Mouse (Mus musculus): ENCODE measurements around the gene Myo16. TPM values are rescaled to one million over a fixed set of nuclear protein-coding genes. Genes with fewer than 3 reads are reported as not detected.

The Myo16 gene
- polyA plus RNA-seq, 1 experiment from 2014 or later = 4.1 TPM

DNA sequence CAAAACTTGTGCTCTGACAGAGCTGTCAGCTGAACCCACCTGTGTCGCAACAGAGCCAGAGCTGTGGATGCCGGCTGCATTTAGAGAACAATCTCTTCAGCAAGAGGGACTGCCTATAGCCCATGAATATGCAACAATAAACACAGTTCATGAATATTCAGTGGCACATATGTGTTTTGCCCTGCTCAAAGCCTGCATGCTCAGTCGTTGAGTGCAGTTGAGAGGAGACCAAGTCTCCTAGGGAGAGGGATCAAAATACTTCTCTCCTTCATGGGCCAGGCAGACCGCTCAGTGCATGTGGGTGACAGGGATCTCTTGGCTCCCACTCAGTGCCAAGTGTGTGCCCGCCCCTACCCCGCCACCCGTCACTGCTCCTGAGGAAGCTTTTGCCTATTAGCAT, 265.3 kb downstream of the Myo16 start:
- H3K4me1 ChIP-seq = peaks cover 27% of the 10 kb centered on the region
- no peaks in the 10 kb centered on the region for H3K27me3 ChIP-seq
- no peak overlapping the region for H3K9ac ChIP-seq (replicated peaks)
- no peak overlapping the region for H3K4me2 ChIP-seq (replicated peaks)
- peak; percentile 88 for ATAC-seq (replicated peaks)
- H3K36me3 ChIP-seq = no peaks in the 10 kb centered on the region
- WGBS = 23% methylated on average over 7 of the region's 7 CpGs
- no peaks in the 10 kb centered on the region for H3K9me3 ChIP-seq
- H3K4me3 ChIP-seq = no peak overlapping the region
- peak overlapping the region; percentile 80 for H3K27ac ChIP-seq (replicated peaks)

DNA sequence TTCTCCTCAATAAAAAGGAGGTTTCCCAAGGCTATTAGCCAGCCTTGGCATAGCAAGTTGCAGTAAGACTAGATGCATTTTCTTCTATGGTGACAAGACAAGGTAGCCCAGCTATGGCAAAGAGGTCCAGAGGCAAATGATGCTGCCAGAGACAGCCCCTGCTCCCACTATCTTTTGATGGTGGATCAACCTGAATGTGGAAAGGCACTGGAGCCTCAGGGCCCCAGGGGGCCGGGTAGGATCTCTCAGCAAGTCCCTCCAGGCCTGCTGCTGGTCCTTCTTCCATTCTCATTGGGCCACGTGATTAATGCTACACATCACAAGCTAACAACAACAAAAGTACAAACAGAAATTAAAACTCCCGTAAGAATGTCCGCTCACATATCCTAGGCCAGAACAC, 266.0 kb downstream of the Myo16 start:
- Histone ChIP-seq H3K27me3 (no peaks in the 10 kb centered on the region), H3K4me1 (peaks cover 19% of the 10 kb centered on the region), H3K9ac (replicated peaks) (no peak overlapping the region), H3K9me3 (no peaks in the 10 kb centered on the region), H3K27ac (replicated peaks) (peak overlapping the region; percentile 80), H3K4me3 (no peak overlapping the region), H3K4me2 (replicated peaks) (no peak overlapping the region), H3K36me3 (no peaks in the 10 kb centered on the region)
- WGBS = 75% methylated on average over 4 of the region's 4 CpGs
- ATAC-seq (replicated peaks) = no peak

DNA sequence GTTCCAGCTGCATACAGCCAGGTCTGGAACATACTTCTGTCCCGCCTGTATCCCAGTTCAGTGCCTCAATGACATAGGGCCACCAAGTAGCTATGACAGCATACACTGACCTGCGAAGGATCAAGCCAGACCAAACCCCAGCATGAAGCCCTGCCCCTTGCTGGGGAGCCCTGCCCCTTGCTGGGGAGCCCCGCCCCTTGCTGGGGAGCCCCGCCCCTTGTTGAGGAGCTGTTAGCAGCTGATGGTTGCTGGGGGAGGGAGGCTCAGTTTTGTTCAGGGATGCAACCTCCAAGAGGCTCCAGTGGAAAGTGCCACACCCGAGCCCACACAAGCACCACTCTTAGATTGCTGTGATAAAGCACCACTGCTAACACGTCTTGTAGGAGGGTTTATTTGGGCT, 266.8 kb downstream of the Myo16 start:
- Histone ChIP-seq H3K27ac (replicated peaks) (no peak overlapping the region), H3K4me2 (replicated peaks) (no peak overlapping the region), H3K9me3 (no peaks in the 10 kb centered on the region), H3K27me3 (no peaks in the 10 kb centered on the region), H3K4me1 (peaks cover 15% of the 10 kb centered on the region), H3K4me3 (no peak overlapping the region), H3K9ac (replicated peaks) (no peak overlapping the region), H3K36me3 (no peaks in the 10 kb centered on the region)
- ATAC-seq (replicated peaks) = no peak
- 80% methylated on average over 6 of the region's 6 CpGs for WGBS

DNA sequence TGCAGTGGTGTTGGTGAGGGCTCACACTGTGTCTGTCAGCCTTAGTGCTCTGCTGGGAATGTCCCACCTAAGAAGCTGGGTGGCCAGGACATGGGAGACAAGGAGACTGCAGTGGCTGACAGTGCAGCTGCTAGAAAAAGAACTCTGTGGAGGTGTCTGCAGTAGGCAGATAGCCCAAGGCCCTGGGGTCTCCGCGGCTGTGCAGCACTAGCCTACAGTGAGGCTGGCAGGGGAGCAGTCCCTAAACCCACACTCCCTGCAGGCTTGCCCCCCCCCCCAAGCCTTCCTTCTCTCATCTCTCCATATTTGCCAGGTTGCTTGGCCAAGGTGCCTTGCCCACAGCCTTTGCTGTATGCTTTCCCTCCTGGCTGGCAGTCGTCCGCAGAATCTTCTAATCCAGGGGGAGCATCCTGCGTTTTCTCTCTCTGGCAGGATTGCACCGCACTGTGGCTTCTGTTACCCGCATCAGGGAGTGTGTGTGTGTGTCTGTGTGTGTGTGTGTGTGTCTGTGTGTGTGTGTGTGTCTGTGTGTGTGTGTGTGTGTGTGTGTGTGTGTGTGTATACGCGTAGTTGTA, 267.9 kb downstream of the Myo16 start:
- H3K4me3 ChIP-seq = no peak overlapping the region
- no peaks in the 10 kb centered on the region for H3K27me3 ChIP-seq
- no peak overlapping the region for H3K4me2 ChIP-seq (replicated peaks)
- peaks cover 15% of the 10 kb centered on the region for H3K4me1 ChIP-seq
- no peak overlapping the region for H3K27ac ChIP-seq (replicated peaks)
- H3K9me3 ChIP-seq = no peaks in the 10 kb centered on the region
- WGBS = 84% methylated on average over 9 of the region's 9 CpGs
- H3K9ac ChIP-seq (replicated peaks) = no peak overlapping the region
- H3K36me3 ChIP-seq = no peaks in the 10 kb centered on the region
- ATAC-seq (replicated peaks) = no peak

DNA sequence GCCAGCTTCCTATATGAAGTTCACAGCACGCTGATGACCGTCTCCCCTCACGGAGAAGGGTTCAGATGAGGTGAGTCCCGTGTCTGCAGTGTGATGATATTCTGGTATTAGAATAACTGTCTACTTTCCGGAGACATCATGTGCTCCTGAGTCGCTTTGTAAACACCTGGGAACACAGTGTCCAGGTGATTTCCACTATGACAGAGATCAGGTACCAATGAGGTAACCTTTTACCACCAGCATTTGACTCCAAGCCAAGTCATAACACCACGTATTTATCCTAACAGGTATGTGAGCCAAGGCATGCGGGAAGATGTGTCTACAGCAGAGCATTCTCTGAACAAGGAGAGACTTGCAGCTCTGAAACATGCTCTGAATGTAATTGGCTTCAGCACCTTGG, 281.8 kb downstream of the Myo16 start:
- Histone ChIP-seq H3K36me3 (no peaks in the 10 kb centered on the region), H3K4me1 (peaks cover 17% of the 10 kb centered on the region), H3K4me3 (no peak overlapping the region), H3K9me3 (no peaks in the 10 kb centered on the region), H3K9ac (replicated peaks) (no peak overlapping the region), H3K4me2 (replicated peaks) (no peak overlapping the region), H3K27me3 (no peaks in the 10 kb centered on the region), H3K27ac (replicated peaks) (no peak overlapping the region)
- no peak for ATAC-seq (replicated peaks)
- WGBS = 89% methylated on average over 8 of the region's 8 CpGs

DNA sequence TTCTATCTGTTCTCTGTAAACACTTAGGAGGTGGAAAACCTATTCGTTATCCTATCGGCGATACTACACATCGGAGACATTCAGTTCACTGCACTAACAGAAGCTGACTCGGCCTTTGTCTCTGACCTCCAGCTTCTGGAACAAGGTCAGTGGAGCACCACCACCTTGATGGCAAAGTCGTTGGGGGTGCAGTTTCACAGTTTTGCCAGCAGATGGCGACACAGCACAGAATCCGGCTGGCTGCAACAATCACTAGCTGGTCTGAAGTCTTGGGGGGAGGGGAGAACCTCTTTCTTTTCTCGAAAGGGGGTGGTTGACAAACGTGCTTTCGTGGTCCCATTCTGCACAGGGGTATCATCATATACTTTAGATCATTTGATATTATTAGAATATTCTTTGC, 285.1 kb downstream of the Myo16 start:
- H3K4me1 ChIP-seq = peaks cover 17% of the 10 kb centered on the region
- no peak overlapping the region for H3K4me2 ChIP-seq (replicated peaks)
- H3K27ac ChIP-seq (replicated peaks) = no peak overlapping the region
- WGBS = 9% methylated on average over 11 of the region's 11 CpGs
- H3K36me3 ChIP-seq = no peaks in the 10 kb centered on the region
- H3K4me3 ChIP-seq = no peak overlapping the region
- H3K9me3 ChIP-seq = no peaks in the 10 kb centered on the region
- H3K27me3 ChIP-seq = no peaks in the 10 kb centered on the region
- peak; percentile 47; the same call in 1 of the 2 replicates for ATAC-seq (replicated peaks)
- H3K9ac ChIP-seq (replicated peaks) = no peak overlapping the region

DNA sequence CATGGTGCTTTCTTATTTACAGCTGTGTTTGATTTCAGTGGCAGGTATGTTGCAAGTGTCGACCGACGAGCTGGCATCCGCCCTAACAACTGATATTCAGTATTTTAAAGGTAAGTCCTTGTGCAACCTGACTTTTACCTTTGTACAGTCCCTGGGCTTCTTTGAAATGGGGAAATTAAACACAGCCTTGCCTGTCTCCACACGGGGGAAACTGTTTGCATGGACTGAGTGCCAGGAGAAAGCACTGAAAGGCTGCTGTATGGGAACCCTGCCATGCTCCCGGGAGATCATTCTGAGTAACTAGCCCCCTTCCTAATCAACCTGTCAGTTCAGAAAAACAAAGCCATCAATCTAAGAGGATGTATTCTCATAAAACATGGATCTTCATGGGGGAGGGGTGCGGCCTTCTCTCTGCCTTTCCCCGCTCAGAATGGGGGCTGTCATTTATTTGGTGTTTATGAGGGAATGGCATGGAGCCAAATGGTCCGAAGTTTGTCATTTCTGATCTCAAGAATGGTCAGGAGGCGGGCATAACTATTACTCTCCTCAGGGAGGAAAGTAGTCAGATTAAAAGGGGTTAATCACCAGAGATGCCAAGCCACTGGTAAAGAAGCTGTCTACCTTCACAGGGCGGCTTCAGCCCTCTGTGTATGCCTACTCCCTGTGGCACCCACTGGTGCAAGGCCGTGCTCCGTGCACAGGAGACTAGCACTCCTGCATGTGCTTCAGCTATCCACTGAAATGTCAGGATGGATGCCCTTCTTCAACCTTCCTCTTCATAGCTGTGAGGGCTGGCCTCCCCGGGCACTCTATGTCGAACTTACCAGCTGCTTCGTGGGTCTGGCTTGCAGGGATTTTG, 286.1 kb downstream of the Myo16 start:
- H3K4me2 ChIP-seq (replicated peaks) = no peak overlapping the region
- ATAC-seq (replicated peaks) = peak; percentile 66
- 0 out of 2 replicates have a peak overlapping the region, but pooled peaks have one; percentile 12 for H3K27ac ChIP-seq (replicated peaks)
- H3K36me3 ChIP-seq = no peaks in the 10 kb centered on the region
- 52% methylated on average over 16 of the region's 16 CpGs for WGBS
- peaks cover 17% of the 10 kb centered on the region for H3K4me1 ChIP-seq
- no peaks in the 10 kb centered on the region for H3K9me3 ChIP-seq
- no peak overlapping the region for H3K4me3 ChIP-seq
- H3K9ac ChIP-seq (replicated peaks) = no peak overlapping the region
- no peaks in the 10 kb centered on the region for H3K27me3 ChIP-seq

DNA sequence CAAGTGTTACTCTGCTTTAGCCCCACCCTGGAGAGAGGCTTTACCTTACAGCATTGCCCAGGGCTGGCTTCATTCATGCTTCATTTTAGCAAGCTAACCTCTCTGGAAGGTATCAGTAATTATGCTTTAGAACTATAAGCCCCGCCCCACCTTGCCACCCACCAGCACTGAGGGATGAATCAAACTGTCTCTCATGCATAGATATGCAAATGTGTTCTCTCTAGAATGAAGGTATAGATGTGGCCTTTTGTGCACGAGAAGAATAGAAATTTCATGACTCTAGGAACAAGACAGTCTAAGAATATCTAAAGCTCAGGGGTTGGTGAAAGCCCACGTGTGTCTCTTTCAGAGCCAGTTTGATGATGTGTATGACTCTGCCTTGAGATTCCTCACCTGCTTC, 288.9 kb downstream of the Myo16 start:
- ATAC-seq (replicated peaks) = no peak
- 38% methylated on average over 3 of the region's 3 CpGs for WGBS
- no peaks in the 10 kb centered on the region for H3K36me3 ChIP-seq
- no peak overlapping the region for H3K4me2 ChIP-seq (replicated peaks)
- no peak overlapping the region for H3K4me3 ChIP-seq
- H3K27ac ChIP-seq (replicated peaks) = no peak overlapping the region
- peaks cover 17% of the 10 kb centered on the region for H3K4me1 ChIP-seq
- H3K27me3 ChIP-seq = no peaks in the 10 kb centered on the region
- H3K9me3 ChIP-seq = no peaks in the 10 kb centered on the region
- H3K9ac ChIP-seq (replicated peaks) = no peak overlapping the region

DNA sequence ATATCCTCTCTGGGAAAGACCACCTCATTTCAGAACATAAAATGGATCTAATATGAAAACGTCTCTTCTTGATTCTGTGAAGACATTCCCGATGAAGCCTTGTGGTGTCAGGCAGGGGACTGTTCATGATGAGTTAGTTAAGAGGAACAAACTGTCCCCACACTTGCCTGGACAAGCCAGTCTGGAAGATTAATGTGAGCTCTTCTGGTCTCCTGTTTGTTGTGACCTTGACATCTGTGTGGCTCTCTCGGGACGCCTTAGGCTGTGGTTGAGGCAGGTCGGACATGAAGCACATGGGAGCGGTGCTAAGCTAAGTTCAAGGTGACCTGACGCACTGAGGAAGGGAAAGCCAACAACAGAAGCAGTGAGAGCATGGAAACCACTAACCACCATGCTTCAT, 291.3 kb downstream of the Myo16 start:
- Histone ChIP-seq H3K4me2 (replicated peaks) (no peak overlapping the region), H3K36me3 (no peaks in the 10 kb centered on the region), H3K9ac (replicated peaks) (no peak overlapping the region), H3K27ac (replicated peaks) (no peak overlapping the region), H3K9me3 (no peaks in the 10 kb centered on the region), H3K4me3 (no peak overlapping the region), H3K27me3 (no peaks in the 10 kb centered on the region), H3K4me1 (peaks cover 3% of the 10 kb centered on the region)
- ATAC-seq (replicated peaks) = no peak
- 87% methylated on average over 7 of the region's 7 CpGs for WGBS

DNA sequence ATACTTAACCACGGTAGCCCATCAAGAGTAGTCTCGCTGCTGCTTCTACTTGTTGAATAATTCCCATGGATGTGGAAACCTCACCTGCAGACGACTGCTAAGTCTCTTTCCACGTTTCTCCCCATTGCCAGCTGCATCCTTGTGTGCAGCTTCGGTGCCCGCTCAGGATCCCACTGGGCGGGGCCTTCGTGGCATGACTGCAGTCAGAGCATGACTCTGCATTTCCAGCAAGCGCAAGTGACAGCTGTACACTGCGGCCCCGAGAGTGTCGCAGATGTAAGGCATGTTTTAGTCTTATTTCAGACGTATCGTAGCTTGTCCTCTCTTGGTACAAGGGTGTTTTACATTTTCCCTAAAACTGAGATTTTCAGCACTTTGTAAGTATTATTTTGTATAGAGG, 294.8 kb downstream of the Myo16 start:
- H3K4me1 ChIP-seq = peaks cover 11% of the 10 kb centered on the region
- no peak overlapping the region for H3K9ac ChIP-seq (replicated peaks)
- no peaks in the 10 kb centered on the region for H3K27me3 ChIP-seq
- 80% methylated on average over 14 of the region's 14 CpGs for WGBS
- H3K36me3 ChIP-seq = no peaks in the 10 kb centered on the region
- no peaks in the 10 kb centered on the region for H3K9me3 ChIP-seq
- no peak overlapping the region for H3K4me2 ChIP-seq (replicated peaks)
- H3K27ac ChIP-seq (replicated peaks) = no peak overlapping the region
- no peak for ATAC-seq (replicated peaks)
- no peak overlapping the region for H3K4me3 ChIP-seq

DNA sequence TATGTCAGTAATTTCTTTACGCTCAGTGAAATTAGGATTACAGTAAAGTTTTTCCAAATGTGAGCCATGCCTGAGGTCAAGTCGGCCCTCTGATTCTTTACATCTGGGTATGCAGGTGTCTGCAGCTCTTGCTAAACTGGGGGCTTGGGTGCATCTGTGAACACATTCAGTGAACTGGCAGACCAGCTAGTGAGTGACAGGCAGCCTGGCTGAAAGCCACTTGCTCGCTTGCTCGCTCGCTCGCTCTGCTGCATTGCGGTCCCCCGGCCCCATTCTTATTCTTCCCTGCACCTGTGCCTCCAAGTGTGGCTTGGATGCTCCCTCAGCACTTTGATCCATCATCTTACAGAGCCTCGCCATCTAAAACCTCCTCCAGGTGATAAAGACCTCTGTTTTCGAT, 299.3 kb downstream of the Myo16 start:
- no peak overlapping the region for H3K4me2 ChIP-seq (replicated peaks)
- peaks cover 16% of the 10 kb centered on the region for H3K4me1 ChIP-seq
- WGBS = 37% methylated on average over 10 of the region's 10 CpGs
- no peak overlapping the region for H3K27ac ChIP-seq (replicated peaks)
- no peaks in the 10 kb centered on the region for H3K36me3 ChIP-seq
- no peak overlapping the region for H3K4me3 ChIP-seq
- no peak overlapping the region for H3K9ac ChIP-seq (replicated peaks)
- H3K27me3 ChIP-seq = no peaks in the 10 kb centered on the region
- ATAC-seq (replicated peaks) = 0 out of 2 replicates have a peak, but pooled peaks have one; percentile 23
- no peaks in the 10 kb centered on the region for H3K9me3 ChIP-seq

DNA sequence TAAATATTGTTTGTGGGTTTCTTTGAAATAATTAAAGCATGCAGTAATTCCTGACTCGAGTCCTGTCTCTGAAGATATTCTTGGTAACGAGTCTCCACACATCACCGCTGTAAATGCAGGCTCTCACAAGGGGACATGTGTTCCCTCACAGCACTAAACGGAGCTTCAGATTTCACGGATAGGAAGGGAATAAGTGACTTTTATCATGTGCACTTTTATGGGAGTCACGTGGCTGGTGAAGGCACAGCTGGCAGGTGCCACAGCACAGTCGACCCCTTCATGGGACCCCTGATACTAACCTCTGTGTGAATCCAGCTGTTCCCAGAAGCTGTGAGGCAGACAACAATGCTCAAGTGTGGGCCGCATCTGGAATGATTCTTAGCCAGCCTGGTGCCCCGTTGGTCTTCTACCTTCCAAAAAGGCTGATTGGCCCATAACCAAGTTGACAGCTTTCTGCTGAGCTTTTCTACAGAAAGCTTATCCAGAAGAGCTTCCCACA, 304.5 kb downstream of the Myo16 start:
- no peaks in the 10 kb centered on the region for H3K36me3 ChIP-seq
- H3K9me3 ChIP-seq = no peaks in the 10 kb centered on the region
- H3K27me3 ChIP-seq = no peaks in the 10 kb centered on the region
- H3K4me1 ChIP-seq = peaks cover 8% of the 10 kb centered on the region
- no peak overlapping the region for H3K4me2 ChIP-seq (replicated peaks)
- 71% methylated on average over 9 of the region's 9 CpGs for WGBS
- ATAC-seq (replicated peaks) = no peak
- H3K4me3 ChIP-seq = no peak overlapping the region
- no peak overlapping the region for H3K9ac ChIP-seq (replicated peaks)
- H3K27ac ChIP-seq (replicated peaks) = no peak overlapping the region
